Mouse (Mus musculus) lung, postnatal 0 days (tissue): ENCODE measurements around the gene Top1.

Source experiments
- CTCF ChIP-seq: IDR thresholded peaks from 2 replicates; pipeline ENCODE4 v1.5.1; 2016; ENCODE audit warnings: antibody characterized with exemption, mild to moderate bottlenecking
- EP300 ChIP-seq: IDR thresholded peaks from 2 replicates; pipeline ENCODE4 v1.6.1; 2016; ENCODE audit warnings: antibody characterized with exemption, mild to moderate bottlenecking, control low read depth

- TF ChIP-seq CTCF (no peak), EP300 (no peak)
These were observed 99.8 kb downstream of the Top1 start for GRCm38 (mm10) chr2:160745497-160745896.
